Mouse (Mus musculus) layer of hippocampus, adult 8-10 months (tissue): Measurements from ENCODE around the gene Nek2. TPM values are rescaled to one million over a fixed set of nuclear protein-coding genes. Genes with fewer than 3 reads are reported as not detected.

ENCODE experiments used
- DNase-seq, 2 experiments: peaks; one replicate each; pipeline ENCODE4 v3.0.0; 2022; ENCODE audit warnings: low spot score in 2 of 2
- total RNA-seq, 4 experiments: library from RNA; stranded (reverse); gene quantifications; 2 replicates each; pipeline ENCODE4 v1.2.4; 2022

Gene Nek2
- total RNA-seq, result 1 to 10 TPM; 1.2 to 2.2 (median 1.7) TPM

DNA sequence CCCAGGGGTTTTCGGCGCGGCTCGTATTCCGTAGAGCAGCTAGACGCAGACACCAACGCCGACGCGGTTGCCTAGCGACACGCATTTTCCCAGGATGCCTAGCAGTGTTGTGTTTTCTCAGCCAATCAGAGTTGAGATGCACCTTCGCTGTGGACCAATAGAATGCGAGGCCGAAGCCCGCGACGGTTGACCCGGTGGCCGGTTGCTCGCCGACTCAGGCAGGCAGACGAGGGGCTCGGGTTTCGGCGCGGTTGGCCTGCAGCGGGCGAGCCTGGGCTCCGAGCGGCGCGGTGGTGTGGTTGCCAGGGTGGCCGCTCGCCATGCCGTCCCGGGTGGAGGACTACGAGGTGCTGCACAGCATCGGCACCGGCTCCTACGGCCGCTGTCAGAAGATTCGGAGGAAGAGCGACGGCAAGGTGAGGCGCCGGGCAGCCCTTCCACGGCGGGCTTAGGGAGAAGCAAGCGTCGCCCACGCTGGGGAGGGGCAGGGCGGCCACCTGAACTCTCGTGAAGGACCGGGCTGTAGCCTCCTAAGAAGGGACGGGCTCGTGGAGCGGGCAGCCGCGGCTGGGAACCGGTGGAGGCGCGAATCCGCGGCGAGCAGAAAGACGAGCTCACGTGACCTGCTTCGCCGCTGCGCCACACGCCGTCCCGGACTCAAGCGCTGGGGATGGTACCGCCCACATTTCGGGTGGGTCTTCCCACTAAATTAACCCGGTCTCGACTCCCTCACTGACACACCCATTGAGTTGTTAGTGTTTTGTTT is at the start of gene Nek2:
TSS of gene Nek2 (plus strand) at position 119 of the 766 bp plus-strand sequence.
- DNase-seq, result peak; percentile 97 to 98

DNA sequence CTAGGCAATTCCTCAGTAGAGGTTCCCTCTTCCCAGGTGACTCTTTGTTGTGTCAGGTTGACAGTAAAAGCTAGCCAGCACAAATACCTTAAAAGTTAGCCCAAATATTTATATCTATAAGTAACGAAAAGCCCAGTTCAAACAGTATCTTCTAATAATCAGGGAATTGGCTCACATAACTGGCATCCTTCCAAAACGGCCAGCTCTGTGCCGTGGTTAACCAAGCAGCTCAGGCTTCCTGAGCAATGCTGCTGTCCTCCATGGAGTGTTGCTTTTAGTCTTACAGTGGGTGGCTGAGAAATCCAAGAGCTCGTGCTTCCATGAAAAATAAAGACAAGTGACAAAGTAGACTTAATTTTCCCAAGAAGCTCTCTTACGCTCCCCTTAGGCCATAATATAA is 47.1 kb upstream of the Nek2 start:
- DNase-seq, result no peak

DNA sequence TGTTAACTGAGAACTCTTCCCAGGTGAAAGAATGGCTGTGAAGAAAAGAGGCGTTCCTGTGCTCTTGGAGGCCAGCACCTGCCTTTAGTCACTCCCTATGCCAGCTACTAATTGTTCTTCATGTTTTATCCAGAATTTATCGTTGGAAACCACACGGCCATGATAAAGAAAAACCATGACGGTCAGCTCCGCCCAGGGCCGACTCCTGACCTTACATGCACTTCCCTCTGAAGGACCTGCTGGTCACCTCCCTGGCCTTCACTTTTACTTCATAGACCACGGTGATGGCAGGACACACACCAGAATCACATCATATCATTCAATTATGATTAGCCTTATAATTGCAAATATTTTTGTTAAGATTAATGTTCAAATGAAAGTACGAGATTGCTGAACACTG is 46.1 kb upstream of the Nek2 start:
- no peak for DNase-seq

DNA sequence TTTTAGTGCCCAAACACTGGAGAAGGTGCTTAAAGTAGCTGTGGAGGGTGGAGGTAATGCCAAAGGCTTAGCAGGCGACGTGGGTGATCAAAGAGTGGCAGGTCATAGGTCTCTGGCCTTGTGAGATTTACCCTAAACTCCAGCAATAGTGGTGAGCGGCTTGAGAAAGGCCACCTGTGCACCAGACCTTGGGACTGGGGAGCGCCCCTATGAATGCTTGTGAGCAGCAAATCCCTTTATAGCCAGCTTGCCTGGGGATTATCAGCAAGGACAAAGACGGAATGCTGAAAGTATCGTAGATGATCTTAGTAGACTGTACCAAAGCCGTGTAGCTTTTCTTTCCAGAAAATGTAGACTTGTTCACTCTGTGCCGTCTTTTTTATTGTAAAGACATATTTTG is 43.7 kb upstream of the Nek2 start:
- DNase-seq, result no peak

DNA sequence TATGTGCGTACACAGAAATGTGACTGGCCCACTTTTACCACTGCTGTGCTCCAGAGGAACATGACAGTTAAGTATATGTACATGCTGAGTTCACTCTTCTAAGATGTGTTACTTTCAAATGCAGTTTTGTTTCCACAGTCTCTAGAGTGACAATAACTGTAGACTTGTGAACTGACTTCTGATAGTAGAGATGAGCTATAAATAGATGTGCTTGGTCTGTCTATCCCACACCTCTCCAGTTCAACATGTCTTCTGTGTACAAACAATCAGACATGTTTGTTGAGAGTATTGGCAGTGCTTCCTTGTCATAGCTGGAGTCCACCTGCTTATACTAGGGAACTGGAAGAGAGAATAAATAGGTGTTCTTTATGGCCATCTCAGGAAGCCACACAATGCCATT is 40.8 kb upstream of the Nek2 start:
- DNase-seq, result no peak

DNA sequence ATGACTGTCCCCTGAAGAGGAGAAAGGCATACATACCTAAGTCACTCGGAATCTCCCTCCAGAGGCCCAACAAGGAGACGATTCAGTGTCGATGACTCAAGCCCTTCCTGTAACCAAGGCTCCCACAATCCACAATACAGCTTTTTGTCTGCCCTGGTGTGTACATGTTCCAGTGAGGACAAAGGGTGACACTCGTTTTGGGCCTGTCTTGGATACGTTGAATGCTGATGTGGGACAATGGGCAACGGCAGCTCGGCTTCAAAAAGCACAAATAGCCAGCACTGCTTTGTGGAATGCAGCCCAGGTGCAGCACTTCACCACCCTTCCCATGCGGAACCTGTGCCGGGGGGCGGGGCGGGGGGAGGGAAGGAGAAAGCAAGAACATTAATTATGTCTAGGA is 36.1 kb upstream of the Nek2 start:
- peak; percentile 28 to 52 for DNase-seq

DNA sequence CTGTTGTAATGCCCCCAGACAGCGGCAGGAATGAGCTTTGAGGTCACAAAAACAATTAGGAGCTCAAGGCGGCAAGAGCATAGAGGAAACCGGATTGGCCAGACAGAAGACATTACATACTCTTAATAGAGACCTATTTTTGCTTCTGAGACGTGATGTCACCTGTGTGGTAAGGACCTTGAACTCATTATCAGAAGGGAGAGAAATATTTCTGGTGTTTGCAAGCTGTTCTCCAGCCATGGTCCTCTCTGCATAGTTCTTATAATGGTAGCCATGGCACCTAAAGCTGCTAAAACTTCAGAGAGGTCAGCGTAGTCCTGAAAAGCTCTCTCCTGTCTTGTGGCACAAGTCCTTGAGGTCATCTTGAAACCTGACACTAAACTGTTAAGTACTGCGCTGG is 35.0 kb upstream of the Nek2 start:
- no peak for DNase-seq

DNA sequence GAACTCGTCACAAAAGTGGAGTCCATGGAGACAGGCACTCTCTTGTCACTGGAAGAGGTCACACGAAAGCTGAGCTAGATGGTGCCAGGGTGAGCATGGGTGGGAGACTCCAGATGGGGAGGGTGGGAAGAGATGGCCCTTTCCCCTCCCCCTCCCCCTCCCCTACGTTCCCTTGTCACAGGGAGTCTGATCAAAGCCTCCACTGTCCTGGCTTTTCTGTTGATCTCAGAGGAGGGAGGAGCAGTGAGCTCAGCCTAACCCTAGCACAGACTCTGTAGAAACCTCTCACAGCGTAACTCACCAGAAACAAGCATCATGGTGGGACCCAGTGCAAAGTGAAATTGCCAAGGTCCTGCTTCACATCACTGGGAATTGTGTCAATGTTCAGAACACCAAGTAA is 33.9 kb upstream of the Nek2 start:
- DNase-seq, result peak in 1 of 2 experiments; percentile 60

DNA sequence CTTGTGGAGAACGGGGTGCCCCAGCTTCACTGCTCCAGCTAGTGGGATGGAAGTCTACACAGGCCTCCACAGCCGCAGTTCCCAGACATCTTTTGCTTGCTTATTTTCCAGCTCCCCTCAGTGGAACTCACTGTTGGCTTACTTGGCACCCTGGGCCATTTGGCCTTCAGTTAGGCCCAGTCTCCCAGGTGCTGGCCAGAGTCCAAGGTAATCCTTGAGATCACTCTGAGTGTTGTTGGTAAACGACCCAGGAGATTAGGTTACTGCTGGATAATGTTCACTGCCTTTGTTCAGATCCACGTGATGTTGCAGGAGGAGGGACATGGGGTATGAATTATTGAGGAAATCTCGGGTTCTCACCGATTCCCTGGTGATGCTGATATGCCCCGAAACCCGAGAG is 28.3 kb upstream of the Nek2 start:
- DNase-seq, result no peak

DNA sequence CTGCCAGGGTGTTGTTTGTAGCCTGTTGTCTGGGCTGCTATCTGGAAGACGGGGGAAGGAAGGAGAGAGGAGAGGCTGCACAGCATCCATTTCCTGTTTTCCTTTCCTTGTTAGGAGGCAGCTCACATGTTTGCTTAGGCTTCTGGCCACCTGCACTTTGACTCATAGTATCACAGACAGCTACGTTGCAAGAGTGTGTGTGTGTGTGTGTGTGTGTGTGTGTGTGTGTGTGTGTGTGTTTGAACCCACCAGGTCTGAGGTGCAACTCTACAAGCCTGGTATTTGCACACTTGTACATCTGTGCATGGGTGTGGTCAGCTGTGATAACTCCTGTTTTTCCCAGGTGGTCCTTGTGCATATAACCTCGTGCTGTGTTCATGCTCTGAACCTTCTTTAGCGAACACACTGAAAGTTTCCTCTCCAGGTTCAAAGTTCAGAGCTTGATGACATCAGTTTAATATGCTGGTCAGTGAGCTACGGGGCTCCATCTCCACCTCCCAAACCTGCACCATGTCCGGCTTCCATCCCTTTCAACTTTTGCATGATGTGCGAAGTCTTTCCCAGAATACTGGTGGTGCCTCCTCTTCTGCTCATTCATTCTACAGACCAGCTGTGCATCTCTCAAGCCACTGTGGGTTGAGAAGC is 27.2 kb upstream of the Nek2 start:
- DNase-seq, result no peak

DNA sequence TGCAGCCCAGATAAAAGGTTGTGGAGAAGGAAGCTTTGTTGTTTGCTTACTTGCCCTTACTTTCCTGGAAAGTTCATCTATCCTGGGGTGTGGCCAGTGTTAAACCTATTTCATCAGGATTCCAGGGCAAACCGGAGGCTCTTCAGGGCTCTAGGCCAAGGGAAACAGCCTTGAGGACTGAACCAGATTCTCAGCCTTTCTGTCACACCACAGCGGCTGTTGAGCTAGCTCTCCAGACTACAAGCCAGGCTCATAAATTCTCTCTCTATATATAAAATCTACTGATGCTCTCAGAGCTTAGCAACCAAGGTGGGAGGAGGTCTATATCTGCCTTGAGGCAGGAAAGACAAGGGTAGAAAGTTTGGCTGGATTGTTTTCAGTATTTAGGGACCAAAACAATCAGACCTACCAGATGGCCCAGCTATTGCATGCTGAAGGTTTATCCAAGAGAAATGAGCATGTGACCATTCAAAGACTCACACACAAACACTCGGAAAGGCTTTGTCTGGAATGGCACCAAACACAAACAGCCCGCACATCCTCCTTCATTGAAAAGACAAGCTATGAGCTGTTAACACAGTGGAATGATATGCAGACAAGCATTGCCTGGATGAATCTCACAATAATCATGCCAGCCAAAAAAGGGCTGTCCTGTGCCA is 24.9 kb upstream of the Nek2 start:
- no peak for DNase-seq

DNA sequence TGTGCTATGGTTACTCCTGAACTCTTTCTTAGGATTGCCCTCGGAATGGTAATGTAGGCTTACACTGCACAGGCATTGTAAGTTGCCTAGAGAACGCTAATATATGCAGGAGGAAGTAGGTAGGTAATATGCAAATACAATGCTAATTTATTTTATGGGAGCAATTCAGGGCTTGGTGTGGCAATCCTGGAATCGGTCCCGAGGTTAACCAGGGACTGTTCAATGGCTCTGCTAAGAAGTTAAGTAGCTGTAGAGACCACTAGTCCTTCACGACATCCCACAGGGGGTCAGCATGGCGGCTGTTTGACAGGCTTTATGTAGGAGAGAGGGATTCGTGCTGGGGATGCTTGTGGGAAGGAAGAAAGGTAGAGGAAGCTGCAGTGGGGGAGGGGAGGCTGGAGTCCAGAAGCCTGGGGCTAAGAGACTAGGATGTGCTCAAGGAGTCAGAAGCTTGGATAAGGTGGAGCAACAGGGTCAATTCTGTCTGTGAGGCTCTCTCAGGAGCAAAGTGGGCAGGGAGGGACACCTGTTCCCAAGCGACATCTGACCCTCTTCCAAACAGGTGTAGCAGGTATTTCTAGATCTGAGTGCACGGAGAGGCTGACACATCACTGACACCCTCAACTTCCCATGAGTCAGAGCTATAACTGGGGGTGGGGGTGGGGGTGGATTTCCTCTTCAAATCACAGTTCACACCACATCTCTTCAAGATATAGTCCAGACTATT is 19.0 kb upstream of the Nek2 start:
- DNase-seq, result no peak

DNA sequence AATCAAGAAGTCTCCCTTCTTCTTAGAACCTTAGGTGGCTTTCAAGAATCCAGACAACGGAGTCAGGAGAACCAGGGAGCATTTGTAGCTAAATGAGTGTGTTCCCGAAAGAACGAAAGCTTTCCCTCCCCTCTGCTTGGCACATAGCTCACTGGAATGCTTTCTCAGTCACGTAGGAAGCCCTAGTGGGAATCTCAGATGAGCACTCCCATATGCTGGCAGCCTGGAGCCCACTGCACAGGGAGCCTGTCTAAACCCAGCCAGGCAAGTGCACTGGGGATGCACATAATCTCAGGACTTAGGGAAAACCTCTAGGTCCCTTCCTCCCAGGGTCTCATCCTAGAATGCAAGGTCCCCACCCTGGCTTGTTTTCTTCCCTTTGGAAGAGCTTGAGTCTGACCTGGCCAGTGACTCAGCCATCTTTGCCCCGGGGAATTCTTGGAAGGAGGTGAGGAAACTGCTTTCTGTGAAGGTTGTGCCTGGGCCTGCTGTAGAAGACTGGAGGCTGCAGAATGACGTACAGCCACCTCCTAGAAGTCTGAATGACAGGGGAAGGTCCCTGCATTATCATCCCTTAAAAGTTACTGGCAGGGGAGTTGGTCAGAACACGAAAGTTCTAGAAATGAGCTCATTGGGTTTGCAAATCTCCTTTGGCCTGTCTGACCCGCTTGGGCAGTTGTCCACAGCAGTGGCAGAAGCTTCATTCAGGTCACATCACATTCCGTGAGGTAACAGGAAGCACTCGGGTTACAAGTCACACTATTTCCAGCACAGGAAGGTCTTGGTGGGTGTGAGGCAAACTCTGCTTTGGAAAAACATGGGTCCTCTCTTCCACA is 18.2 kb upstream of the Nek2 start:
- no peak for DNase-seq

DNA sequence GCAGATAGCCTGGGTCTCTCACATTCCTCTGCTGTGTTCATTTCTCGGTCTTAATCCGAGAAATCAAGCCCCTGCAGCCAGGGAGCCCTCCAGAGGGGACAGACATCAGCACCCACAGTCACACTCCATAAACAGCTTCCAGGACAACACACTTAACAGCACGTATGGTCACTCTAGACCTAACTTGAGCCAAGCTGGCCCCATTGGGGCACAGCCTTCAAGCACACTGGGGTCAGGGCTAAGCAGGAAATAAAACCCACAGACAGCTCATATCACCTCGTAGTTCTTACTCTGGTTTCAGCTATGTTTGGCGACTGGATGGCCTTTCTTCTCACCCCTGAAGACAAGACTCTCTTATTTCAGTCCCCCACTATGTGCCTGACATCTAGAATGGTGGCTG is 16.5 kb upstream of the Nek2 start:
- no peak for DNase-seq

DNA sequence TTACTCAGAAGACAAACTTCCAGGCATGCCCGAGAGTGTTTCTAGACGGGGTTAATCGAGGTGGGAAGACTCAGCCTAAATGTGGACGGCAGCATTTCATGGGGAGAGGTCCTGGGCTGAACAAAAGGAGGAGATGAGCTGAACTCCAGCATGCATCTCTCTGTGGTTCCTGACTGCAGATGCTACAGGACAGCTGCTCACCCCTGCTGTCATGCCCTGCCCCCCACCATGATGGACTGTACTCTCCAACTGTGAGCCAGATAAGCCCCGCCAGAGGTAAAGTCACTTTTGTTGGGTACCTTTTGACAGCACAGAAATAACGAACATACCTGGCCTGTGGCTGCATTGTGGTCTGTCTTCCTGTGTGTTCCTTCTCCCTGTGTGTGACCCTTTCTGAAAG is 15.5 kb upstream of the Nek2 start:
- DNase-seq, result no peak

DNA sequence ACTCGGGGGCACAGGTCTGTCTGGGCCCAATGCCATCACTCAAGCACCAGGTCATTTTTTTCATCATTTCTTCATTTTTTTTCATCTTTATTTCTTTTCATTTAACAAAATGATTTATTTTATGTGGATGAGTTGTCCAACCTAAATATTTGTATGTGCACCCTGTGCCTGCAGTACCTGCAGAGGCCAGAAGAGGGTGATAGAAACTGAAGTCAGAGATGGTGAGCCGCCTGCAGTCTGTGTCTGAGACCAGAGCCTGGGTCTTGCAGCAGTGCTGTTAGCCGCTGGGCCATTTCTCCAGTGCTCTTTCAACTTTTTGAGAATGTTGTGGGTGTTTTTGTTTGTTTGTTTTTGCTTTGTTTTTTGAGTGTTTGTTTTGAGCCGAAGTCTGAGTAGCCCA is 14.5 kb upstream of the Nek2 start:
- DNase-seq, result no peak

DNA sequence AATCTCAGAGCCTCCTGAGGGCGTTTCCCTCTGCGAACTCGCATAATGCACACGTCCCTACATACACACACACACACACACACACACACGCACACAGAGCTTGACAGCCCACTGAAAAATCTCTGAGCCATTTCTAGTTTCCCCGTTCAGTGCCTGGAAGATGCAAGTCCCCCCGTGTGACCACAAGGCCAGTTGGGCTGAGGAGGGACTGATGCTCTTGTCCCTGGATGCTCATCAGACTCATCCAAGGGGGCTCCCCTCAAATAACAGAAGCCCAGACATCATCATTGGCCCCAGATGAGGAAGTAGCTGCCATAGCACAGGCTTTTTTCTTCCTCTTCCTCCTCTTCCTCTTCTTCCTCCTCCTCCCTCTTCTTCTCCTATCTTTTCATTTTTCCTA is 13.3 kb upstream of the Nek2 start:
- no peak for DNase-seq

DNA sequence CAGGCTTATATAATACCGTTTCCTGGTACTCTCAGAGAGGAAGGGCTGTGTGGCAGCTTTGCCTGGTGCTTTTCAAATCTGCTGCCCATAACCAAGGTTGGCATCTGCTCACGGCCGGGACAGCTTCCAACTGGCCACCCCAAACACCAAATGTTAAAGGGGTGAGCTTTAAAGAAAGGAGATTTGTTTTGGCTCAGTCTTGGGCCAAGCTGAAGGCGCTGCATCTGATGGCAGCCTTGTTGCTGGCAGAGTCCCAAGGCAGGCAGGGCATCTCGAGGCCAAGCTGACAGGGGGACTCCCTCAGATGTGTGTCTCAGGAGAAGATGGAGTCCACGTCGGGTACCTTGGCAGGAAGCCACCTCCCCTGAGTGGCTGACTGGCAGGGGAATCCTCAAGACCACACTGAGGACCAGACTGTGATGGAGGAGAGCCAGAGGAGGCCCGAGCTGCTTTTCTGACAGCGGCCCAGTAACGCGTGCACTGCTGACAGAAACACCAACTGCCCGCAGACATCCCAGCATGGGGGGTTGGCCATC is 12.5 kb upstream of the Nek2 start:
- DNase-seq, result peak; percentile 63 to 69

DNA sequence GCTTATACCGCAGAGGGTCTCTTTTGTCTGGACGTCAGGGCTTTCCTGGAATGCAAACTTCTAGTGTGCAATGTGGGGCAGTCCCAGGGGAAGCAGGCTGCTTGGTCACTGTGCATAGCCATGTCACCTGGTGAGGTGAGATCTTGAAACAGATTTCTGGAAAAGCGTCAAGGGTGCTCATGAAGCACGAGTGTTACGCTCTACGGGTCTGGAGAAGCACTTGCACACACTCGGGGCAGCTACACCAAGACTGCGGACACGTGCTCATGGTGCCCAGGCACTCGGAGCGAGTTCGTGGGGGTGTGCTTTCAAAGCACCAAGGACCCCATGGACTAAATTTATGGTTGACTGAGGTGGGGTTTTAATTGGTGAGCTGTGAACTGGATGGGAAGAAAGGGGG is 9.5 kb upstream of the Nek2 start:
- DNase-seq, result no peak

DNA sequence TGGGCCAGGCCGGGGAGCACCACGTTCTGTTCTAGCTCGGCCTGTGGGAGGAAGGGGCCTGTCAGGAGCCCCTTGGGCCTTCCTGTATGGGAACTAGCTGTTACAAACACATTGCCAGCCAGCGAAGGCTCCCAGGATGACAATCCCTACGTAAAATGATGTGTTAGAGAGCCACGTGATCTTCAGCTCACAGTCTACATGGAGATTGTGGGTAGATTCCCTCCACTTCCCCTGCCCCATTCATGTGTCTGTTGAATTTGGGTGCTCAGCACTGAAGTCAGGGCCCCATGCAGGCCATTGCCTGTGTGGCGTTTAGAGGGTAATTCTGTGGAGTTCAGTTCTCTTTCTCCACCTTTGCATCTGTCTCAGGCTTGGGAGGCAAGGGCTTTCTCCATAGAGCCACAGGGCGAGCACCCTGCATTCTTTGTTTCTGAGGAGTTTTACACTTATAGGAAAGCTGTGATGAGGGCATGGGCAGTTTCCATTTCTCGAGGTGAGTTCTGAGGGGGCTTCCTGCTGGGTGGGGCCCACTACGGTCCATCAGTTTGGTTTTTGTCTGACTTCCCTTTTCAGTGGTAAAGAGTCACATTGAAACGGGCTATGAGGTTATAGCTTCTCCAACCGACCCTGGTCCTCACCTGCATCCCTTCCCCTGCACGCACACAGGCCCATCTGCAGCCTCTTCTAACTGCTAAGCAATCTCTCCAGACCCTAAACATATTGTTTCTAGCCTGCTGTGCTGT is 8.1 kb upstream of the Nek2 start:
- DNase-seq, result no peak
